Mouse (Mus musculus) cerebellum, adult 2 months (tissue): Measurements from ENCODE around the gene Pank1.

ENCODE experiments used
- CTCF ChIP-seq: fragments of 200-500 bp; IDR thresholded peaks from 2 replicates; pipeline ENCODE4 v1.5.1; 2011; ENCODE audit warnings: low read depth, mild to moderate bottlenecking, control low read depth, low read length, moderate library complexity, borderline replicate concordance; ENCODE audit not compliant: insufficient read depth
- POLR2A ChIP-seq: fragments of 200-500 bp; IDR thresholded peaks from 2 replicates; pipeline ENCODE4 v1.6.1; 2011; ENCODE audit warnings: low read length, control low read depth, borderline replicate concordance; ENCODE audit not compliant: insufficient read depth

GRCm38 (mm10) chr19:34796396-34796795, 82.9 kb downstream of the Pank1 start:
- no peak for TF ChIP-seq CTCF
- no peak for TF ChIP-seq POLR2A
